In genomic region chr11:108948931-108949330, GRCm38 (mm10) we compare ENCODE assay signal across 10 mouse cellular contexts. TPM values are rescaled to one million over a fixed set of nuclear protein-coding genes. Genes with fewer than 3 reads are reported as not detected.
DNase-seq lines count a peak whose midpoint lies in the region; ATAC-seq and TF ChIP-seq lines count a peak whose summit lies in the region.
"Had no signal": no experiment of that assay in that cellular context is flagged by ENCODE, and none has a peak within 500 bp of the region (broad histone marks: within the 10 kb centered on the region; RNA-seq: fewer than 3 reads in every experiment).

No protein-coding gene starts in this region.

- H3K36me3 ChIP-seq in lung, postnatal 0 days (ENCODE audit: insufficient read depth, low read length) = peaks cover 22% of the 10 kb centered on the region
- H3K36me3 ChIP-seq in forebrain, embryonic 13.5 days (ENCODE audit: poor library complexity, severe bottlenecking) = peaks cover 76% of the 10 kb centered on the region
- H3K36me3 ChIP-seq in limb, embryonic 10.5 days = peaks cover 81% of the 10 kb centered on the region
- H3K36me3 ChIP-seq in neural tube, embryonic 15.5 days = peaks cover 60% of the 10 kb centered on the region

- H3K4me2 ChIP-seq in lung, postnatal 0 days (replicated peaks; ENCODE audit: low read depth, low read length) = no peak overlapping the region
- H3K4me2 ChIP-seq in forebrain, embryonic 13.5 days = no peak overlapping the region
- H3K4me2 ChIP-seq in neural tube, embryonic 15.5 days = no peak overlapping the region
- H3K4me2 ChIP-seq: liver, embryonic 12.5 days had no signal

- H3K4me1 ChIP-seq in lung, postnatal 0 days (ENCODE audit: insufficient read depth, low read depth, low read length) = no peaks in the 10 kb centered on the region
- H3K4me1 ChIP-seq in lung, adult 2 months (ENCODE audit: control insufficient read depth, insufficient read depth, low read length) = peaks cover 2% of the 10 kb centered on the region; the same call in 1 of the 2 replicates
- H3K4me1 ChIP-seq in forebrain, embryonic 13.5 days = peaks cover 18% of the 10 kb centered on the region
- peaks cover 43% of the 10 kb centered on the region for H3K4me1 ChIP-seq in limb, embryonic 10.5 days
- 0 out of 2 replicates have a peak, but pooled peaks cover 8% of the 10 kb centered on the region for H3K4me1 ChIP-seq in neural tube, embryonic 15.5 days
- H3K4me1 ChIP-seq: liver, embryonic 12.5 days had no signal

- no peak for TF ChIP-seq EP300 in lung, postnatal 0 days (IDR thresholded peaks at IDR 0.05)

- 82% methylated on average over 10 of the region's 10 CpGs for WGBS in lung, postnatal 0 days
- WGBS in lung, adult 2 months = 87% methylated on average over 10 of the region's 10 CpGs
- 75% methylated on average over 10 of the region's 10 CpGs for WGBS in forebrain, embryonic 13.5 days
- WGBS in limb, embryonic 10.5 days = 92% methylated on average over 10 of the region's 10 CpGs
- WGBS in neural tube, embryonic 15.5 days = 81% methylated on average over 10 of the region's 10 CpGs

- H3K27ac ChIP-seq in lung, postnatal 0 days (ENCODE audit: low read length) = peak overlapping the region; percentile 28; the same call in 1 of the 2 replicates
- peak overlapping the region; percentile 63 for H3K27ac ChIP-seq in forebrain, embryonic 13.5 days
- H3K27ac ChIP-seq in limb, embryonic 10.5 days = peak overlapping the region; percentile 87
- H3K27ac ChIP-seq in neural tube, embryonic 15.5 days (replicated peaks) = peak overlapping the region; percentile 23; the same call in 1 of the 2 replicates
- H3K27ac ChIP-seq: liver, embryonic 12.5 days had no signal

- H3K9ac ChIP-seq in lung, postnatal 0 days (replicated peaks; ENCODE audit: low read depth) = no peak overlapping the region
- H3K9ac ChIP-seq in forebrain, embryonic 13.5 days = no peak overlapping the region
- no peak overlapping the region for H3K9ac ChIP-seq in neural tube, embryonic 15.5 days (replicated peaks)
- H3K9ac ChIP-seq: liver, embryonic 12.5 days had no signal

- DNase-seq in lung, postnatal 0 days (ENCODE audit: low spot score) = no peak
- DNase-seq in lung, adult 2 months = no peak
- no peak for DNase-seq in limb, embryonic 10.5 days (ENCODE audit: low spot score)
- DNase-seq in natural killer cell, adult 2 months (ENCODE audit: low spot score in 2 of 2) = no peak
- no peak for DNase-seq in adrenal gland, postnatal 25 days
- DNase-seq: heart, postnatal 36 days; thymus, postnatal 4 days had no signal

- H3K9me3 ChIP-seq in lung, postnatal 0 days (ENCODE audit: low read length) = no peaks in the 10 kb centered on the region
- H3K9me3 ChIP-seq in forebrain, embryonic 13.5 days (replicated peaks) = no peaks in the 10 kb centered on the region
- no peaks in the 10 kb centered on the region for H3K9me3 ChIP-seq in limb, embryonic 10.5 days (replicated peaks)
- H3K9me3 ChIP-seq in neural tube, embryonic 15.5 days (replicated peaks) = no peaks in the 10 kb centered on the region
- H3K9me3 ChIP-seq: liver, embryonic 12.5 days had no signal

- no peak for TF ChIP-seq POLR2A in lung, adult 2 months (IDR thresholded peaks at IDR 0.05; ENCODE audit: borderline replicate concordance, extremely low read depth, low read depth, low read length)

- TF ChIP-seq CTCF in lung, postnatal 0 days (IDR thresholded peaks at IDR 0.05) = no peak
- TF ChIP-seq CTCF in lung, adult 2 months (IDR thresholded peaks at IDR 0.05; ENCODE audit: insufficient read depth, low read length) = no peak

- no peaks in the 10 kb centered on the region for H3K27me3 ChIP-seq in lung, postnatal 0 days (replicated peaks; ENCODE audit: insufficient read depth, low read length)
- no peaks in the 10 kb centered on the region for H3K27me3 ChIP-seq in forebrain, embryonic 13.5 days
- H3K27me3 ChIP-seq in limb, embryonic 10.5 days (ENCODE audit: low read depth, poor library complexity, severe bottlenecking) = no peaks in the 10 kb centered on the region
- no peaks in the 10 kb centered on the region for H3K27me3 ChIP-seq in neural tube, embryonic 15.5 days (replicated peaks)
- H3K27me3 ChIP-seq: liver, embryonic 12.5 days had no signal

- no peak for ATAC-seq in lung, postnatal 0 days
- no peak for ATAC-seq in forebrain, embryonic 13.5 days
- no peak for ATAC-seq in neural tube, embryonic 15.5 days (ENCODE audit: low FRiP score)
- ATAC-seq: liver, embryonic 12.5 days had no signal

- no peak overlapping the region for H3K4me3 ChIP-seq in lung, postnatal 0 days (ENCODE audit: low read depth, low read length)
- no peak overlapping the region for H3K4me3 ChIP-seq in lung, adult 2 months (replicated peaks; ENCODE audit: extremely low read depth, low read depth, low read length)
- H3K4me3 ChIP-seq in forebrain, embryonic 13.5 days = no peak overlapping the region
- no peak overlapping the region for H3K4me3 ChIP-seq in limb, embryonic 10.5 days
- no peak overlapping the region for H3K4me3 ChIP-seq in neural tube, embryonic 15.5 days (replicated peaks)
- H3K4me3 ChIP-seq: liver, embryonic 12.5 days had no signal

RNA-seq across cellular contexts. Expression of gene Axin2, which starts 28.8 kb away (rescaled TPM):
- polyA plus RNA-seq in lung, postnatal 0 days (2015; fragmentation: Nextera tagmentation; extraction: Ambion mirVana) = 10.4 and 11.0 TPM in 2 replicates
- 14.4 and 17.9 TPM in 2 replicates for polyA plus RNA-seq in lung, adult 2 months (2012; rRNA removed)
- polyA plus RNA-seq in forebrain, embryonic 13.5 days (2015; fragmentation: Nextera tagmentation; extraction: Ambion mirVana) = 9.6 and 11.4 TPM in 2 replicates
- polyA plus RNA-seq in limb, embryonic 10.5 days (2016; fragmentation: Nextera tagmentation; extraction: Ambion mirVana) = 13.1 and 13.4 TPM in 2 replicates
- polyA plus RNA-seq in neural tube, embryonic 15.5 days (2015; fragmentation: Nextera tagmentation; extraction: Ambion mirVana) = 6.1 and 6.3 TPM in 2 replicates
- 42.0 and 43.5 TPM in 2 replicates for total RNA-seq in adrenal gland, postnatal 25 days (2021)

Comparison
In these comparisons a context has a peak if more than half of its experiments do, and no peak if none do; other contexts are left out.
1. H3K27ac ChIP-seq: peak in every context shown above with its lines; median percentile 87 in limb, embryonic 10.5 days; 63 in forebrain, embryonic 13.5 days; 28 in lung, postnatal 0 days; 23 in neural tube, embryonic 15.5 days.